ENCODE assay signal across 34 mouse cellular contexts in genomic region chr12:21220596-21220995, GRCm38 (mm10).
"Had no signal": no experiment of that assay in that cellular context is flagged by ENCODE, and none has a peak within 500 bp of the region (broad histone marks: within the 10 kb centered on the region; RNA-seq: fewer than 3 reads in every experiment).

No protein-coding gene starts in this region.

- H3K4me2 ChIP-seq: heart, embryonic 11.5 days; heart, embryonic 12.5 days; heart, embryonic 13.5 days; heart, embryonic 15.5 days; hindbrain, embryonic 12.5 days; hindbrain, embryonic 13.5 days; hindbrain, embryonic 14.5 days; hindbrain, embryonic 15.5 days; intestine, embryonic 15.5 days; kidney, embryonic 15.5 days had no signal

- H3K9ac ChIP-seq: heart, embryonic 12.5 days; heart, embryonic 13.5 days; heart, embryonic 15.5 days; hindbrain, embryonic 12.5 days; hindbrain, embryonic 13.5 days; hindbrain, embryonic 14.5 days; hindbrain, embryonic 15.5 days; intestine, embryonic 15.5 days; kidney, embryonic 15.5 days had no signal

- H3K27ac ChIP-seq: heart, embryonic 10.5 days; heart, embryonic 13.5 days; heart, embryonic 15.5 days; hindbrain, embryonic 12.5 days; hindbrain, embryonic 13.5 days; hindbrain, embryonic 14.5 days; hindbrain, embryonic 15.5 days; hindbrain, postnatal 0 days; intestine, embryonic 15.5 days; kidney, embryonic 15.5 days; kidney, postnatal 0 days; layer of hippocampus, adult 2 months had no signal

- H3K4me1 ChIP-seq: heart, embryonic 15.5 days; hindbrain, embryonic 12.5 days; hindbrain, embryonic 15.5 days; intestine, embryonic 15.5 days had no signal

- H3K9me3 ChIP-seq: heart, embryonic 10.5 days; heart, embryonic 12.5 days; heart, embryonic 13.5 days; heart, embryonic 15.5 days; hindbrain, embryonic 12.5 days; hindbrain, embryonic 13.5 days; hindbrain, embryonic 15.5 days; intestine, embryonic 15.5 days; kidney, embryonic 15.5 days had no signal

- H3K4me3 ChIP-seq: heart, embryonic 10.5 days; heart, embryonic 12.5 days; heart, embryonic 13.5 days; heart, embryonic 15.5 days; hindbrain, embryonic 12.5 days; hindbrain, embryonic 13.5 days; hindbrain, embryonic 15.5 days; intestine, embryonic 15.5 days; kidney, embryonic 15.5 days; layer of hippocampus, adult 2 months had no signal

- H3K27me3 ChIP-seq: heart, embryonic 12.5 days; heart, embryonic 13.5 days; heart, embryonic 15.5 days; hindbrain, embryonic 12.5 days; hindbrain, embryonic 13.5 days; hindbrain, embryonic 15.5 days; intestine, embryonic 15.5 days; kidney, embryonic 15.5 days had no signal

- H3K36me3 ChIP-seq: intestine, embryonic 15.5 days had no signal

- DNase-seq: heart, postnatal 10 days; heart, postnatal 14 days; heart, postnatal 36 days; heart, postnatal 4 days; kidney, adult 11 months; kidney, adult 18-20 months; kidney, adult 2 months; kidney, adult 8-10 months; kidney, adult 9 months; kidney, postnatal 10 days; kidney, postnatal 14 days; kidney, postnatal 25 days; kidney, postnatal 36 days; kidney, postnatal 4 days; layer of hippocampus, adult 9-11 months; layer of hippocampus, postnatal 36 days had no signal

- ATAC-seq: hindbrain, embryonic 16.5 days; hindbrain, postnatal 0 days; inflammation-experienced regulatory T-cells, adult 6 months; intestine, embryonic 15.5 days; intestine, embryonic 16.5 days; intestine, postnatal 0 days had no signal
